Mouse (Mus musculus) bone marrow, adult 2 months (tissue): Measurements from ENCODE around the gene Uprt.

Experiments used
- CTCF ChIP-seq: fragments of 200-500 bp; IDR thresholded peaks from 2 replicates; pipeline ENCODE4 v1.5.1; 2011; ENCODE audit warnings: low read length, control low read depth; ENCODE audit not compliant: control insufficient read depth, insufficient read depth
- POLR2A ChIP-seq: fragments of 200-500 bp; IDR thresholded peaks from 2 replicates; pipeline ENCODE4 v1.6.1; 2011; ENCODE audit warnings: low read depth, mild to moderate bottlenecking, control low read depth, low read length, borderline replicate concordance; ENCODE audit not compliant: control insufficient read depth

GRCm38 (mm10) chrX:104433456-104433855, 49.2 kb upstream of the Uprt start:
- TF ChIP-seq CTCF, result no peak
- TF ChIP-seq POLR2A, result no peak
